Mouse (Mus musculus) left cerebral cortex, adult 9 months (tissue): ENCODE measurements at regions not wholly inside any gene's neighbourhood (a gene's known extent, or its start where the extent isn't known, plus 50 kb on each side); places are given as distances from the start of the nearest gene placed in this dataset.
A peak's percentile ranks its signal among the peaks of the same experiment; 100 is the strongest.

ENCODE experiments used
- DNase-seq, 2 experiments: peaks; one replicate each; pipeline ENCODE4 v3.0.0; 2022; ENCODE audit warnings: low spot score in 2 of 2

DNA sequence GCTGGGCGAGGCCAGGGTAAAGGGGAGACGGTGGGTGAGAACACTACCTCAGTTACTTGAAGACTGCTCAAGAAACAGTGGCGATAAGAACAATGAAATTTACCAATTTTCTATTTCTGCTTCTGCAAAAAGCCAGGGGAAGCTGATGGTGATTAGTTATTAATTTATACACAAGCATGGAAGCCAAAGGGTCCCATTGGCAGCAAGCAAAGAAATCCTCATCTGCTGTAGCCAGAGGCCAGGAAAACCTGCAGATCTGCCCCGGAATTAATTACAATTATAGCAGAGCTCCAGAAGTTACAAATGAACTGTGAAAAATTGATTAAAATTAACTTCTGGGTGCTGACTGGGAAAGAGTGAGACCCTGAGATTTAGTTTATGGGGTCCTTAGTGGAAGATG is 506.2 kb upstream of the Rgma start:
- no peak for DNase-seq

DNA sequence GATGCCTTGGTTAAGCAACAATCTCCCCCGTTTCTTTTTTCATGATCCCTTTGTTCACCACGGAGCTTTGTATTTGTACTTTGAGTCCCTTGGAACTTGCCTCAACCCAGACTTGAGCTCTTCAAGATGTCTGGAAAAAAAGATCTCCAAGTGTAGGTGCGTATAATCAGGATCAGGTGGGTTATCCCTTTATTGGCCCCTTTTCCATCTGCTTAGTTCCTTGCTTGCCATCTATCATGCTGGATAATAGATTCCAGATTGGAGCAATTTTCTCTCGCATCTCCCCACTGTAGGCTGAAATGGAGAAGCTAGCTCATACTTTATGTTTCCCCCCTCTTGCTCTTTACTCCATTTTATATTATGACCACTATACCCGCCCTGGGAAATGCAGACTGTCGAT is 474.5 kb upstream of the Rgma start:
- DNase-seq, result no peak

DNA sequence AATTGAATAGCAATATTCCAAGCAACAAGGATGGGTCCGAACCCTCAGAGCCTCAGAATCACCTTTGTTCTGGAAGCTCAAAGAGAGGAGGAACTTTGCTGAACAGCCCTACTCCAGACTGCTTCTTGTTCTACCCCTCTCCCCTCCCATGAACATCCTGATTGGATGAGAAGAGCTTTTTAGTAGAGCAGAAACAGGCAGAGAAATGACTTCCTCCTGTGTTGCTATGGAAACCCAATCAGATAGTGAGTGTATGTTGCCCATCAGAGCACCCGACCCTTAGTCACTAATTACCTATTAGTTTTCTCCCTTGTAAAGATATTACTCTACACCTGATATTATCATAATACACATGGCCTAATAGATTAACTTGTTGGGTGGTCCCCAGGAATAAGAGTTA is 469.4 kb upstream of the Rgma start:
- no peak for DNase-seq

DNA sequence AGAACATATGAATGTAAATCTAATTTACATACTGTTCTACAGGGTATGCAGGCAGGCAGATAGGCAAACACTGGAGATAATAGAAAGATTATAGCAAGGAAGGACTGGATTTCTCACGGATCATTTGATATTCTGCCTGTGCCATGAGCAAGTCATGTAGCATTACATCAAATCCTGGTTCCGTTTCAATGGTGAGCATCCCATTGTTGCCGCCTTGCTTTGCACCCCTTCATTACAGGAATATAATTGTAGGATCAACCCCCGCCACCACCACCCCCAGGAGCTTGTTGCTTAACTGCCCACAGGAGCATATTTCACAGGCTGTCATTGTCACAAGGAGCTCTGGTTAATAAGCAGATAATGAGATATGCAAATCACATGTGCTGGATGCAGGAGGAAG is 468.8 kb upstream of the Rgma start:
- DNase-seq, result no peak

DNA sequence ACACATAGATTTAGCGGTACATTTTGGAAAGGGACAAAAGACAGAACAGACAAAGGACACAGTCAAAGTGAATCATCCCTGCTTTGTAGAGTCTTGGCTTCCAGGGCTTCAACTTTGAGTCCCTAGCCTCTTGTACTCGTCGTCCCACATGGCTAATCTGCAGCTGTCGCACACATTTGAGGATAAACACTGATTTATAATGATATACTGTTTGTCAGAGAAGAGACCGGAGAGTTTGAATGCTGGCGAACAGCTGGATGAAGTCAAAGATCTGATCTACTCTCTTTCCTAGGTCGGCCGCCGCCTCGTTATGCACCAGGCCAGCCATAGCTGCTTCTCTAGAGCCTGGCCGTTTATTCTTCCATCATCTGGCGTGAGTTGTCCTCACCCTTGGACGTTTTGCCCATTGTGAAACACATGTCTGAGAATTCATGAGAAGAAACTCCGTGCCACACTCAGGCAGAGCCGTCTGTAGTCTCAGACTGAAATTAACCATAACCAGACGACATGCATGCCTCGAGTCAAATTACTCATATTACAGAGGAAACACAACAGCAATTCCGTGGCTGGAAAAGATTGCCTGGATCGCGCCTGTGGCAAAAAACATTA is 448.4 kb upstream of the Rgma start:
- no peak for DNase-seq

DNA sequence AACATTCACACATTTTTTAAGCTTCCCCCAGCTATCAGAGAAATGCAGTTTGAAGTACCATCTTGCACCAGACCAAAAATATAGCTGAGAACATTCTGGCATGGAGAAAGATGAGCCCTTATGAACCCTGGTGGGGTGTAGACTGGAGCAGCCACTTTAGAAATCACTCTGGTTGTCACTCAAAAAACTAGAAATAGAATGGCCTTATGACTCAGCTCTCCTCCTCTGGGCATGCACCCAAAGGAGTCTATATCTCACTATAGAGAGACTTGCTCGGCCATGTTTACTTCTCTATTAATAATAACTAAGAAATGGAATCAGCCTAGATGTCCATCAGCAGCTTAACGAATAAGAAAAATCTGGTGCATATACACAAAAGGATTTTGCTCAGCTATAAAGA is 436.5 kb upstream of the Rgma start:
- no peak for DNase-seq

DNA sequence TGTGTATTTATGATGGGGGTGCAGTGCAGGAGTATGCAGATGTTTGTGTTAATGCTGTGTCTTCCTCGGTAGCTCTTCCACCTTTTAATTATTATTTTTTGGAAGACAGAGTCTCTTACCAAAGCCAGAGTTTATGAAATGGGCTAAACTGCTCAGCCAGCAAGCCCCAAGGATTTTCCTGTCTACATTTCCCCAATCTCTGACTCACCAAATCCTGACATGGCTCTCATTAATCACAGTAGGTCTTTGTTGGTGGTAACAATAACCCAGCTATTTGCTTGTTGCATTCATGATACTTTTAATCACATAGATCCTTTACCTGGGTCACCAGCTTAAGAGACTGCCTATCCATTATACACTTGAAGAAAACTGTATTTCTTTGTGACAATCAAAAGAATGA is 427.8 kb upstream of the Rgma start:
- no peak for DNase-seq

DNA sequence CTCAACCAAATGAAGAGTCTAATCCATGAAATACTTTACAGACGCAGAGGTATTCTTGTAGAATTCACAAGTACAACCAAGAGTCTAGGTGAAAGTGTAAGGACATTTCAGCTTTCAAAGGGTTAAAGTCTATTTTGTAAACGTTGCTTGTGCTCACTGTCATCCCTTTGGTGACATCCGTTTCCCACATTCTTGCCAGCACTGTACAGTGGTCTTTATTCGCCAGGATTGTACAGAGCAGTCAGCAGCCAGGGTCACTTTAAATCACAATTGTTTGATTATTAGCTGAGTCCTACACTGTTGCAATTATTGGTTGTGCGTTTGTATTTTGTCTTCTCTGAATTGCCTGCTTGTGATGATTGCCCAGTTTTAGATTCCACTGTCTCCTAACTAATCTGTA is 427.3 kb upstream of the Rgma start:
- no peak for DNase-seq

DNA sequence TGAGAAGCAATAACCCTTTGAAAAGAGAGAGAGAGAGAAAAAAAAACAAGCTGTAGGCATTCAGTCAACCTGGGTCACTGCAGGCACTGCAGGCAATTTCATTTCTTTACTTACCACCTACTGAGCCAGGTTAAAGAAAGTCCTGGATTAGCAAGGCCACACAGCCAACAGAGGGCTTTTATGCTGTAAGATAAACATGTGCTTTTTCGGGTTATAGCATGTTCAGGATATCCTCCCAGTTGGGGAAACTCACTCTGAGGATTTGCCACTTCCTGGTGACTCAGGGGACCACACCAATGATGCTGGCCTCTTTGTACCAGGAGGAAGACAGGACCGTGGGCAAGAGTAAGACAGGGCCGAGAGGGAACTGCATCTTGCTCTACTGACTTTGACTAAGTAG is 426.6 kb upstream of the Rgma start:
- no peak for DNase-seq

DNA sequence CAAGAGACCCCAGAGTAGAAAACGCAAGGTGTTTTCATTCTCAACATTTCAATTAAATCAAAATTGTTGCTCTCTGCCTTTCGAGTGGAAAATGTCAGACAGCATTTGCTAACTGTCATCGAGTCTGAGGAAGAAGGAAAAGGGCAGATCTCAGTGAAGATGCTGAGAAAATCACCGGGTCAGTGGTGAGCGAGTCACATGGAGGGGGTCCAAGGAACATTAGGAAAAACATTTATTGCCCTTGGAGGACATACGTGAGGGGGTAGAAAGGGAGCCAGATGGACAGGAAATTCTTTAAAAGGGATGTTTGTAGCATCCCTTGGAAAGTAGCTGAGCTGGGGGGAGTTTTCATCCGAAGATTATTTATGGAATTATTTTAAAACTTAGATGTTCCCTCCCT is 425.4 kb upstream of the Rgma start:
- no peak for DNase-seq

DNA sequence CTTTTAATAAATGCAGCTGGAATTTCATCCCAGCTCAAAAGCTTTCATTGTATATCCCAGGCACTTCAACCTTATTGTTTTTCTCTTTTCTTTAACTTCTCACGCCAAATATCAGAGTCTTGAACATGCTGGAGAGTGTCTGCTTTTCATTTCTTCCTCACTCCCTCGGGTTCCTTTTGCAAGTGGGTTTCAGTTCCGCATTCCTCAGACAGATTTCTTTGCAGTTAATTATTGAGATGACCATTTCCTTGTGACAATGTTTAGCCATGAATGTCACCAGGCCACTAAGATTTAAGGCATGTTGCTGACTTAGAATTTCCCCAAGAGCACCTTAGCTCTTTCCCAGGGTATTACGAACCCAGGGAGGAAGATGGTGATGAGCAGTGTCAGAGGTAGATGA is 417.6 kb upstream of the Rgma start:
- no peak for DNase-seq

DNA sequence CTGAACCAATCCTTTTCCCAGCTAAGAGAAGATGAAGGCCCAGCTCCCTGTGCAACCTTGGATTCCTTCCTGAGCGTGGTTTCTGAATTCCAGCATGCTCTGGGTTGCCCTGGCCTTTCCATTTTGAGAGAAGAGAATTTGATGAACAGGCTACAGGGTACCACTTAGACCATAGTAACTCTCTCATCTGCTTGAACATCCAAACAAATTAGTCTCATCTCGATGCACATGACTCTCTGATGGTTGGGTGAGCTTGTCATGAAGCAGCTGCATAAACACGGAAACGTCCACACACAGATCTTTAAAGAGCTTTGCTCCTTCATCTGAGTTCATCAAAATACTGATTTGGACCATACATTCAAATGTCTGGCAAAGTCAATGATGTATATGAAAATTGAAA is 414.0 kb upstream of the Rgma start:
- no peak for DNase-seq

DNA sequence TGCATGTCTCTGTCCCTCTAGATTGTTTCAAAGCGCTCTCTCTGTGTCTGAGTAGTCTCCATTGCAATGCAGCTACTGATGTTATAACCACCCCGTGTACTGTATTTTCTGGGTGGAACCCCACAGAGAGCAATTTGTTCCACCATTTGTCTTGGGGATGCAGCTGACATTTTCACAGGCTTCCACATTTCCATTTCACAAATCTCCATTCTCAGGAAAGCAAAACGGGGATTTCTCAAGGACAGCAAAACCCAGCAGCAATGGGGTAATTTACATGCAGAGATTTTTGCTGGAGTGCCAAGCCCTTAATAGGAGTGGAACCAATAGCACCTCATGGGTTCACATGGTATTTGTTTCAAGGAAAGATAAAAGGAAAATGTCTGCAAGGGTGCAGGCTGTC is 412.5 kb upstream of the Rgma start:
- no peak for DNase-seq

DNA sequence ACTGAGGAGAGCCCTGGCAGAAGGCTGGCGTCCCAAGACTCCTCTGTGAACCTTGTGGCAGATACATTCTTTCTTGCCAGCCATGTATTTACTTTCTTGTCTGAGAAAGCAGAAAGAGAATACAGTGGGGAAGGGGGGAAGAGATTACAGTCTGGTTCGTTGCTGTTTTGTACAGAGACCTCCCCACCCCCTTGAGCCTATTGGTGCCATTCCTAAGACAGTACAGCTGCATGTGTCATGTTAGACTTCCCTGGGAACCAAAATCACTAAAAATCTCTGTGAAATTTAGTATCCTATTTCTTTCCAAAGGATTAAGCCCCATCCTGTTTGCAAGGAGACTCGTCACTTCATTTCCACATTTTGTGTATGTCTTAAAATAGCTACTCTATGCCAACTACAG is 411.4 kb upstream of the Rgma start:
- no peak for DNase-seq

DNA sequence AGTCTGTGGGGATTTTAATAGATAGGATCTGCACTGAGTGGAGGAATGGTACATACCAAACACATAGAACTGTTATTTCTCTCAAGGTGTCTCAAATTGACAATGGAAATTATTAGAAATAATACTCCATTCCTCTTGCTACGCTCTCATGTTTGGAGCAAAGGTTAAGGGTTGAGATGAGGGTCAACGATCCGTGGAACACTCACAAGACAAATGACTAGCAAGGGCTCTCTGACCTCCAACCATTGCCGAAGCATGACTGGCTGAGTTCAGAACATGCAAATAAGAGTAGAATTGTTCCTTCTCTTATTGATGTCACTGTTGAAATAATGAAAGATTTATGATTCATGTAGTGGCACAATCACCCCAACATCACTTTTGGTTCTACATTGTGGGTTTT is 407.1 kb upstream of the Rgma start:
- DNase-seq, result no peak

DNA sequence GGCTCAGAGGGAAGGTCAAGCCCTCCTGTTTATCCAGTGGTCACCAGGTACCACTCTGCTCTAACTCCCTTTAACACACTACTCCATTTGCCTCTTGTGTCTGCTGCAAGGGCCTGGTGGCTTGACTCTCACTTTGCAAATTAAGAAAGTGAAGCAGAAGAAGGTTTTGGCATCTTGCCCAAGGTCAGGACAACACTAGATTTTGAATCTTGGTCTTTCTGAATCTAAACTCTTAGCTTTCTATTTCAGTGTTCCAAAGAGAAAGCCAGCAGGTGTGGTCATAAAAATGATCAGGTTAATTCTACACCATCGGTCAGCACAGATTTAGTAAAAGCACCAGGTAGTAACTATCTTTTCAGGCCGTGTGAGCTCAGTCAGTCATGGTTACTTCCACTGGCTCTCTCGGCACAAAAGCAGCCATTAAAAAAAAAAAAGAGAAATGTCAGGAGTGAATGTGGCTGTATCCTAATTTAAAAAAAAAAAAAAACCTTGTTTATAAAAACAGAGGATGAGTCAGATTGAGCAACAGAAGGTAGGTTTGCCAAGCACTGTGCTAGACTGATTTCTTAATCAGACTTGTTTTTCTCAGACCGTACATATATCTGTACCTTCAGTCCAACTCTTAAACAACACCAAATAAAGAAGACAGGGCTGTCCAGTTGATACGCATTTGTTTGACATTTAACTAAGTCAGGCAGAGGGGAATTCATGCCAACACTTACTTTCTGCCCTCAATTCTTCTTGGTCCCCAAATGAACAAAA is 403.6 kb upstream of the Rgma start:
- no peak for DNase-seq

DNA sequence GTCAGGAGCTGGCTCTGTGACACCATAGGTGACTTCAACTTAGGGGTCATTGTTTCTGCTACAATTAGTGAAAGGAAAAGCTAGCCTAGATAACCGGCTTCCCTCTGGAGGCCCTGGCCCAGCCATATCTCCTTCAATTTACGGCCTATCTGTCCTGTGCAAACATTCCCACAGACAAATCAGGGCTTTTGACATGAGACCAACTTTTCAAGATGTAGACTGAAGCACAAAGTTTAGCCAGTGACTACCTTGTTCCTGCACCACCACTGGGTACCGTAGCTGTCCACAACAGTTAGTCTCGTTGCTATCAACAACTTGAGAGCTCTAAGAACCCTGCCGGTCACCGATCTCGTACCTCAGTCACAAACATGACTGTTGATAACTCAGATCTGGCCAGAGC is 402.9 kb upstream of the Rgma start:
- no peak for DNase-seq

DNA sequence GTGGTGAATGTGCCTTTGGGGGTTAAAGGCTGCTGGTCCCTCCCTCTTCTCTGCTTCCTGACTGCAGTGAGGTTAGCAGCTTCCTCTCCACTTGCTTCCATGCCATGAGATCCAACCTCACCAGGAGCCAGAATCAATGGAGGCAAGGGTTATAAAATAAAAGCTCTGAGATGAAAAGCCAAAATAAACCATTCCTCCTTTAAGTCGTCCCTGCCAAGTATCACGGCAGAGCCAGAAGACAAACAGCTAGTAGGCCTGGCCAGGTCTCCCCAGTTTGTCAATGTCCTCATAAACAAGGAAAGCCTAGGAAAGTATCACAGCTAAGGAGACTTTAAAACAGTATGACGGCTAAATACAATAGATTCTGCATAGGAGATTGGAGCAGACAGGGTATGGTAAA is 401.5 kb upstream of the Rgma start:
- no peak for DNase-seq

DNA sequence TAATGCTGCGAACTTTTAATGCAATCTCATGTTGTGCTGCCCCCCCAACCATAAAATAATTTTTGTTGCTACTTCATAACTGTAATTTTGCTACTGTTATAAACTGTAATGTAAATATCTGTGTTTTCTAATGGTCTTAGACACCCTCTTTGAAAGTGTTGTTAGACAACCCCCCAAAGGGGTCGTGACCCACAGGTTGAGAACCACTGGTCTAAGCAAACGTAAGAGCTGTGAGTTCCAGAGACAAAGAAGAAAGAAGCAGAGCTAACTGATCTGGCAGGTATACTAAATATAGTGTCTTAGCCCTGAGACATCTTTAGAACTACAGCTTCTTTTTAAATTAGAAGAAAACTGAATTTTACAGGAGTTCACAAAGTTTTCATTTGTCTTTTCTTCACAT is 400.9 kb upstream of the Rgma start:
- no peak for DNase-seq

DNA sequence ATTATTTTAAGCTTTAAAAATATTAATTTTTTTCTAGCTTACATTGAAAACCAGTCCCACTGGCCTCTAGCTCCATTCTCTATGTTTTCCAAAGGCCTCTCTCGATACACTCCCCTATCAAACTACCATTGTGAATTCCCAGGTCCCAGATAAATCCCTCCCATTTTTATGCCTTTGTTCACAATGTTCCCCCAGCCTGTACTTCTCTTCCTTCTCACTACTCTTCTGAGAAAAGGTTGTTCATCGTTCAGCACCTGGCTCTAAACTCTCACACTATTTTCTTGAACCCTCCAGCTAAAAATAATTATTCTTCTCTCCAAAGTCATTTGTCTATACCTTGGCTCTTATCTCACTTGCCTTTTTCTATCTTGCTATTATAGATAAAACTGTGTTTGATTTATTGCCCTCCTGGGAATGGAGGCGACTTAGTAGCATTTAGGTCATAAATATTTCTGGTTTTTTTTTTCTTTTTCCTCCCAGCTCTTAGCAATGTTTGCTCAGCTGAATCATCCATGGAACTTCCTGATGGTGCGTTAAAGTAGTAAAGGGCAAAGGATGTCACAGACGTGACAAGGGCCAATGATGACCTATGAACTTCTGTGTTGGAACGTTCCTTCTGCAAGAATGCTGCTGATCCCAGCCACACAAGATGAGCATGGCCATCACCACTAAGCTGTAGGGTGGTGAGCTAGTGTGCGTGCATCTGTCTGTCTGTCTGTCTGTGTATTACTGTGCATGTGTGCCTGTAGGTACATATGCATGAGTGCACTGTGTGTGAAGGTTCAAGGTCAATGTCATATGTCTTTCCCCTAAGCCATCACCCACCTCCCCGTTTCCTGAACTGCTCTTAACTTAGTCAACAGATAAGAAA is 384.5 kb upstream of the Rgma start:
- DNase-seq, result no peak

DNA sequence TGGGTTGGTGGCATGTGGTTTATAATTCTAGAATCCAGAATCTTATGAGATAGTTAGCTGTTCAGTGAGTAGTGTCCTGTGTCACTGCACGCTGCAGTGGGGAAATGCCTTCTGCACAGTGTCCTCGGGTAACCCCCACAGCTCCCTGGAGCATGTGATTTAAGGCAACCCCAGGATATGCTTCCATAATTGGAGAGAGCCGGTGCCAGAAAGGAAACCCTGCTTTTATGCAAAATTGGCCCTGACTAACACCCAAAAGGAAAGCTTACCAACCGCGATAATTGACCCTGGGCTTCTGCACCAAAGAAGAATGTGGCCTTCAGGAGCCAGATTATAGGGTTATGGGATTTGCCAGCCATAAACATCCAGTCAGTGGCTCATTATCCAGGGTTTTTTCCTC is 376.9 kb upstream of the Rgma start:
- DNase-seq, result peak; percentile 6 to 16

DNA sequence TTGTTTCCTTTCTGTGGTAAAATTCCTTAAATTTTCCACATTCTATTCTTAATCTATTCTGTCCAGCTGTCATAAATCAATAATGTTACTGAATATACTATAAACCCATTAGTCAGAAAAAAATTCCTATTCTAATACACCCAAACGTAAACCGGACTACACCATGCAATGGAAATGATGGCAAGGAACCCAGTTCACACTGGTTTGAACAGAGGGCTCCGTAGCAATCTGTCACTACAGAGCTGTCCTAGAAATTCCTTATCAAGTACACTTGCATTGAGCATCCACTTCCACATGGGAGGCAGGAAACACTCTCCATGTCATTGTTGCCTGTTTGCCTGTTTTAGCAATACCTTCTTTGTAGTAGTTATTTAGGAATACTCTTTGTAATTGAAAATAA is 356.2 kb upstream of the Rgma start:
- no peak for DNase-seq

DNA sequence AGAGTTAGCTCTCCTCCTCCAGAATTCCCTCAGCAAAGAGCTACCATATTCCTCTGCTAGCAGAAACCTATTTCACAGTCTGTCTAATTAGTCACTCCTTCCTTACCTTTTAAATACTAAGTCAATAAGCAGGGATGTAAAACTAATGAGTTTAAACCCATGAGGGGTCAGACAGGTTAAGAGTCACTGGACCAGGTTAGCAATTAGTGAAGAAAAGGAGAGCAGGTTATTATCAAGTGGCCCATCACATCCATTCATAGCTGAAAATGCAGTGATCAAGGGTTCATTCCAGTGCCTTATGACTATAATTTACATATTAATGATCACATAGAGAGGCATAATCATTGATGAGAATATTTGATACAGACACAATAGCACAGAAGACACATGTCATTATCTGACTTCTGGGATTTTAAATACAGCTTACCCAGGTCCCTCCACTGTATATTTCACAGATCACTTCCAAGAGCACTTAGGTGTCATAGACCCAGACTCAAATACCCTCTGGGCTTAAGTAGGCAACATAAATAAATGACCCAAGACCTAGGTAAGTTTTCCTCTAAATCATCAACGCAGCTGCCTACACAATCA is 355.4 kb upstream of the Rgma start:
- DNase-seq, result no peak
